Mouse (Mus musculus) liver, embryonic 11.5 days (tissue): ENCODE results near the gene Gm45711. TPM values are rescaled to one million over a fixed set of nuclear protein-coding genes. Genes with fewer than 3 reads are reported as not detected.
A peak's percentile ranks its signal among the peaks of the same experiment; 100 is the strongest.
"Not testable (repeated sequence)": the region's sequence is repeated elsewhere in the genome, so short reads cannot be mapped to it uniquely, and the experiment has no call there.

Experiments
- ATAC-seq: fragments of 200-750 bp; cut with Nextera tagmentation; replicated peaks from 2 replicates; pipeline ENCODE4 v1.8.0; 2017; ENCODE audit warnings: moderate number of reproducible peaks, mild to moderate bottlenecking, moderate TSS enrichment, moderate library complexity; ENCODE audit not compliant: low FRiP score
- DNase-seq: peaks from one replicate; pipeline ENCODE4 v3.0.0-alpha.2; 2017; ENCODE audit warnings: low spot score
- H3K27ac ChIP-seq: fragments of 300-500 bp; sonication (generic); 2 replicates; pipeline ENCODE4 v1.5.1; 2014; ENCODE audit warnings: mild to moderate bottlenecking, low read depth, low read length, control low read depth
- H3K27me3 ChIP-seq: fragments of 300-500 bp; sonication (generic); replicated peaks from 2 replicates; pipeline ENCODE4 v1.6.1; 2014; ENCODE audit warnings: low read length, mixed read lengths; ENCODE audit not compliant: control insufficient read depth, insufficient read depth
- H3K36me3 ChIP-seq: fragments of 300-500 bp; sonication (generic); 2 replicates; pipeline ENCODE4 v1.6.1; 2014; ENCODE audit warnings: mild to moderate bottlenecking, low read length, moderate library complexity, mixed read lengths; ENCODE audit not compliant: control insufficient read depth, insufficient read depth
- H3K4me1 ChIP-seq: fragments of 300-500 bp; sonication (generic); replicated peaks from 2 replicates; pipeline ENCODE4 v1.6.1; 2014; ENCODE audit warnings: low read length, mixed read lengths; ENCODE audit not compliant: control insufficient read depth, insufficient read depth
- H3K4me2 ChIP-seq: fragments of 300-500 bp; sonication (generic); 2 replicates; pipeline ENCODE4 v1.6.1; 2014; ENCODE audit warnings: mild to moderate bottlenecking, control low read depth, moderate library complexity
- H3K4me3 ChIP-seq: fragments of 300-500 bp; sonication (generic); 2 replicates; pipeline ENCODE4 v1.5.1; 2014; ENCODE audit warnings: low read depth, low read length, control low read depth
- H3K9ac ChIP-seq: fragments of 300-500 bp; sonication (generic); 2 replicates; pipeline ENCODE4 v1.6.1; 2014; ENCODE audit warnings: low read depth, low read length, control low read depth
- H3K9me3 ChIP-seq: fragments of 300-500 bp; sonication (generic); 2 replicates; pipeline ENCODE4 v1.6.1; 2016; ENCODE audit warnings: low read length, inconsistent platforms, mixed read lengths; ENCODE audit not compliant: control insufficient read depth
- WGBS: fragments of 180-500 bp; shearing (Covaris S2); extraction: QIAGEN DNeasy Blood & Tissue Kit; methylation state at CpG from one replicate; pipeline ENCODE4 v1.1.7; 2014; 5-methylcytosine and 5-hydroxymethylcytosine counted together
- polyA plus RNA-seq: library from polyadenylated mRNA; unstranded; fragments of >200 nt; fragmentation: Nextera tagmentation; extraction: Ambion mirVana; gene quantifications from 2 replicates; pipeline ENCODE4 v1.2.1, GENCODE M21; 2014

Gene Gm45711
- not detected in 2 replicates for polyA plus RNA-seq

- ATAC-seq, H3K9ac ChIP-seq, H3K4me3 ChIP-seq, H3K27me3 ChIP-seq, H3K4me2 ChIP-seq, H3K36me3 ChIP-seq, H3K27ac ChIP-seq, H3K9me3 ChIP-seq, DNase-seq, H3K4me1 ChIP-seq: not testable (repeated sequence)
- WGBS, result 77% methylated on average over 32 of the region's 36 CpGs
These were observed at the start of gene Gm45711, which contains the start of gene Cmtm1 for GRCm38 (mm10) chr8:104309441-104310155. Gm45711 (minus strand) TSS chr8:104310081. Cmtm1 (minus strand) TSS chr8:104310145.

GRCm38 (mm10) chr8:104358637-104359036 is 48.8 kb upstream of the Gm45711 start:
- ATAC-seq (no peak), DNase-seq (no peak)
- no peak overlapping the region for H3K4me2 ChIP-seq
- H3K9me3 ChIP-seq, result no peaks in the 10 kb centered on the region
- H3K4me1 ChIP-seq, result peaks cover 4% of the 10 kb centered on the region; the same call in 1 of the 2 replicates
- no peak overlapping the region for H3K27ac ChIP-seq
- no peaks in the 10 kb centered on the region for H3K36me3 ChIP-seq
- no peak overlapping the region for H3K4me3 ChIP-seq
- H3K9ac ChIP-seq, result no peak overlapping the region
- no peaks in the 10 kb centered on the region for H3K27me3 ChIP-seq
- WGBS, result 84% methylated on average over 3 of the region's 3 CpGs

- Histone ChIP-seq H3K4me2 (no peak overlapping the region), H3K4me3 (no peak overlapping the region), H3K27me3 (no peaks in the 10 kb centered on the region), H3K36me3 (no peaks in the 10 kb centered on the region), H3K9ac (no peak overlapping the region), H3K27ac (no peak overlapping the region), H3K4me1 (peaks cover under 1% of the 10 kb centered on the region; the same call in 1 of the 2 replicates), H3K9me3 (no peaks in the 10 kb centered on the region)
- ATAC-seq (no peak), DNase-seq (no peak)
- 88% methylated on average over 10 of the region's 10 CpGs for WGBS
These were observed 44.6 kb upstream of the Gm45711 start for GRCm38 (mm10) chr8:104354504-104354903.

GRCm38 (mm10) chr8:104353186-104353585 is 43.3 kb upstream of the Gm45711 start:
- H3K4me2 ChIP-seq, result no peak overlapping the region
- WGBS, result 49% methylated on average over 5 of the region's 5 CpGs
- H3K36me3 ChIP-seq, result no peaks in the 10 kb centered on the region
- H3K9ac ChIP-seq, result no peak overlapping the region
- no peak overlapping the region for H3K4me3 ChIP-seq
- no peaks in the 10 kb centered on the region for H3K27me3 ChIP-seq
- H3K27ac ChIP-seq, result no peak overlapping the region
- no peaks in the 10 kb centered on the region for H3K9me3 ChIP-seq
- ATAC-seq (0 out of 2 replicates have a peak, but pooled peaks have one; percentile 36), DNase-seq (no peak)
- no peaks in the 10 kb centered on the region for H3K4me1 ChIP-seq

GRCm38 (mm10) chr8:104350047-104350446 is 40.2 kb upstream of the Gm45711 start:
- H3K4me1 ChIP-seq, result no peaks in the 10 kb centered on the region
- H3K36me3 ChIP-seq, result no peaks in the 10 kb centered on the region; the same call in 1 of the 2 replicates
- no peak for ATAC-seq
- no peak overlapping the region for H3K4me3 ChIP-seq
- H3K4me2 ChIP-seq, result no peak overlapping the region
- WGBS, result 82% methylated on average over 13 of the region's 13 CpGs
- no peaks in the 10 kb centered on the region for H3K9me3 ChIP-seq
- H3K9ac ChIP-seq, result no peak overlapping the region
- DNase-seq, result no peak
- no peak overlapping the region for H3K27ac ChIP-seq
- H3K27me3 ChIP-seq, result no peaks in the 10 kb centered on the region

- H3K27me3 ChIP-seq, result no peaks in the 10 kb centered on the region
- no peak overlapping the region for H3K9ac ChIP-seq
- no peak overlapping the region for H3K4me3 ChIP-seq
- ATAC-seq (no peak), DNase-seq (no peak)
- no peak overlapping the region for H3K27ac ChIP-seq
- 77% methylated on average over 5 of the region's 5 CpGs for WGBS
- H3K4me1 ChIP-seq, result no peaks in the 10 kb centered on the region
- no peaks in the 10 kb centered on the region for H3K9me3 ChIP-seq
- H3K4me2 ChIP-seq, result no peak overlapping the region
- no peaks in the 10 kb centered on the region; the same call in 1 of the 2 replicates for H3K36me3 ChIP-seq
These were observed 39.1 kb upstream of the Gm45711 start for GRCm38 (mm10) chr8:104348971-104349370.

GRCm38 (mm10) chr8:104346706-104347105 is 36.8 kb upstream of the Gm45711 start:
- H3K4me1 ChIP-seq, result peaks cover 1% of the 10 kb centered on the region
- no peaks in the 10 kb centered on the region for H3K9me3 ChIP-seq
- peak overlapping the region; percentile 30; the same call in 1 of the 2 replicates for H3K9ac ChIP-seq
- H3K27me3 ChIP-seq, result no peaks in the 10 kb centered on the region
- no peak overlapping the region for H3K4me3 ChIP-seq
- H3K36me3 ChIP-seq, result no peaks in the 10 kb centered on the region; the same call in 1 of the 2 replicates
- no peak overlapping the region for H3K4me2 ChIP-seq
- ATAC-seq (no peak), DNase-seq (no peak)
- 63% methylated on average over 12 of the region's 12 CpGs for WGBS
- no peak overlapping the region for H3K27ac ChIP-seq

- H3K4me1 ChIP-seq, result peaks cover 4% of the 10 kb centered on the region
- DNase-seq (no peak), ATAC-seq (no peak)
- no peak overlapping the region for H3K4me3 ChIP-seq
- H3K36me3 ChIP-seq, result no peaks in the 10 kb centered on the region; the same call in 1 of the 2 replicates
- no peak overlapping the region for H3K4me2 ChIP-seq
- no peak overlapping the region for H3K27ac ChIP-seq
- WGBS, result 84% methylated on average over 5 of the region's 5 CpGs
- no peak overlapping the region for H3K9ac ChIP-seq
- no peaks in the 10 kb centered on the region for H3K27me3 ChIP-seq
- no peaks in the 10 kb centered on the region for H3K9me3 ChIP-seq
These were observed 34.7 kb upstream of the Gm45711 start for GRCm38 (mm10) chr8:104344622-104345021.

- H3K4me1 ChIP-seq, result peaks cover 7% of the 10 kb centered on the region
- WGBS, result 11% methylated on average over 7 of the region's 7 CpGs
- H3K27ac ChIP-seq, result no peak overlapping the region
- H3K36me3 ChIP-seq, result no peaks in the 10 kb centered on the region; the same call in 1 of the 2 replicates
- H3K4me2 ChIP-seq, result no peak overlapping the region
- peak; percentile 49 for ATAC-seq
- H3K4me3 ChIP-seq, result no peak overlapping the region
- no peaks in the 10 kb centered on the region for H3K9me3 ChIP-seq
- peak; percentile 77 for DNase-seq
- H3K27me3 ChIP-seq, result no peaks in the 10 kb centered on the region
- no peak overlapping the region for H3K9ac ChIP-seq
These were observed 34.1 kb upstream of the Gm45711 start for GRCm38 (mm10) chr8:104343957-104344356.
